In the genomic region with DNA sequence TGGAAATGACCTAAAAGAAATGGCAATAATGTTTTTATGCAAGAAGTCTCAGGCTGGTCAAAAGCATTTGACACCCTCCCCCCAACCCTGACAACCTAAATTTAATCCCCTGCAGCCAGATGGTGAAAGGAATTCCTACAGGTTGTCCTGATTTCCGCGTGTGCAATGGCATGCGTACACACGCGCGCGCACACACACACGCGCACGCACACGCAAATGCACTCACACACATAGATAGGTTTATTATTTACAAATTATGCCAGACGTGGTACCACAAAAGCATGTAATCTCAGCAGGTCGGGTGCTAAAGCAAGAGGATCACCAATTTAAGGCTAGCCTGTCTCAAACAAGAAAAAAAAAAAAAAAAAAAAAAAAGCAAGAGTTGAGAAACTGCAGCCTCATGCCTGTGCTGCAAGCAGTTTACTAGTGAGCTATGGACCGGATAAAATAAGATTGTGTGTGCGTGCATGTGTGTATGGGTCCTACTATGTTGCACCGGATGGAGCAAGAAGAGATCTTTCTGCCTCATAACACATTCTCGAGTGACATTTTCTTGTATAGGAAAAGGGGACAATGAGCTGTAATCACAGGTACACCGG, we compare ENCODE assay signal across 8 mouse cellular contexts. TPM values are rescaled to one million over a fixed set of nuclear protein-coding genes. Genes with fewer than 3 reads are reported as not detected.
DNase-seq lines count a peak whose midpoint lies in the region; ATAC-seq and TF ChIP-seq lines count a peak whose summit lies in the region.

No protein-coding gene starts in this region.

- TF ChIP-seq CTCF in liver, adult 2 months (IDR thresholded peaks at IDR 0.05; ENCODE audit: low read depth, low read length) = no peak
- TF ChIP-seq CTCF in bone marrow macrophage, adult 2 months (IDR thresholded peaks at IDR 0.05; ENCODE audit: low read depth, low read length) = no peak
- no peak for TF ChIP-seq CTCF in embryonic fibroblast, embryonic 13.5 days (IDR thresholded peaks at IDR 0.05; ENCODE audit: borderline replicate concordance, insufficient read depth, low read length)
- no peak for TF ChIP-seq CTCF in intestine, postnatal 0 days (IDR thresholded peaks at IDR 0.05; ENCODE audit: low read depth)

- H3K4me1 ChIP-seq in liver, adult 2 months (ENCODE audit: control insufficient read depth, insufficient read depth, low read length) = no peaks in the 10 kb centered on the region; the same call in 1 of the 2 replicates
- no peaks in the 10 kb centered on the region for H3K4me1 ChIP-seq in bone marrow macrophage, adult 2 months (ENCODE audit: control insufficient read depth, insufficient read depth, low read length)
- no peaks in the 10 kb centered on the region for H3K4me1 ChIP-seq in embryonic fibroblast, embryonic 13.5 days (ENCODE audit: control insufficient read depth, insufficient read depth, low read length)
- H3K4me1 ChIP-seq in intestine, postnatal 0 days (replicated peaks; ENCODE audit: control insufficient read depth, insufficient read depth, low read length) = no peaks in the 10 kb centered on the region

- H3K4me3 ChIP-seq in liver, adult 2 months (ENCODE audit: insufficient read depth, low read depth, low read length) = peak overlapping the region; percentile 98
- peak overlapping the region; percentile 68 for H3K4me3 ChIP-seq in bone marrow macrophage, adult 2 months (ENCODE audit: insufficient read depth, low read length)
- H3K4me3 ChIP-seq in embryonic fibroblast, embryonic 13.5 days (ENCODE audit: insufficient read depth, low read length) = peak overlapping the region; percentile 69
- H3K4me3 ChIP-seq in intestine, postnatal 0 days (ENCODE audit: low read depth, low read length) = peak overlapping the region; percentile 56

- no peaks in the 10 kb centered on the region; the same call in 1 of the 2 replicates for H3K79me2 ChIP-seq in liver, adult 2 months (ENCODE audit: control insufficient read depth, insufficient read depth, low read length)

- peak; percentile 67 for ATAC-seq in intestine, postnatal 0 days
- ATAC-seq in megakaryocyte progenitor cell, adult 5-6 weeks (replicated peaks; ENCODE audit: poor library complexity) = peak; percentile 54

- TF ChIP-seq POLR2A in liver, adult 2 months (IDR thresholded peaks at IDR 0.05; ENCODE audit: extremely low read depth, insufficient read depth, low read length) = no peak
- TF ChIP-seq POLR2A in bone marrow macrophage, adult 2 months (IDR thresholded peaks at IDR 0.05; ENCODE audit: borderline replicate concordance, low read depth, low read length) = no peak
- no peak for TF ChIP-seq POLR2A in embryonic fibroblast, embryonic 13.5 days (IDR thresholded peaks at IDR 0.05; ENCODE audit: low read depth, low read length)

- H3K9ac ChIP-seq in liver, adult 2 months (ENCODE audit: low read depth, low read length) = peak overlapping the region; percentile 83
- H3K9ac ChIP-seq in intestine, postnatal 0 days (ENCODE audit: low read depth, low read length) = peak overlapping the region; percentile 26; the same call in 1 of the 2 replicates

- H3K27me3 ChIP-seq in liver, adult 2 months (ENCODE audit: control insufficient read depth, insufficient read depth, low read length) = no peaks in the 10 kb centered on the region
- H3K27me3 ChIP-seq in intestine, postnatal 0 days (replicated peaks; ENCODE audit: control insufficient read depth, insufficient read depth, low read length) = no peaks in the 10 kb centered on the region

- H3K27ac ChIP-seq in liver, adult 2 months (replicated peaks; ENCODE audit: insufficient read depth, low read depth, low read length) = peak overlapping the region; percentile 93
- peak overlapping the region; percentile 65 for H3K27ac ChIP-seq in bone marrow macrophage, adult 2 months (ENCODE audit: insufficient read depth, low read depth, low read length)
- peak overlapping the region; percentile 77 for H3K27ac ChIP-seq in embryonic fibroblast, embryonic 13.5 days (ENCODE audit: insufficient read depth, low read length)
- H3K27ac ChIP-seq in intestine, postnatal 0 days (ENCODE audit: low read depth, low read length) = peak overlapping the region; percentile 71

- DNase-seq in liver, adult 2 months (ENCODE audit: extremely low read depth, low read depth, low spot score) = no peak
- no peak for DNase-seq in liver
- DNase-seq in Muller cell, postnatal 12 days (ENCODE audit: inconsistent ontology term) = no peak
- no peak for DNase-seq in adrenal gland, postnatal 4 days (ENCODE audit: low spot score in 2 of 2)

- H3K4me2 ChIP-seq in intestine, postnatal 0 days (replicated peaks; ENCODE audit: low read depth) = peak overlapping the region; percentile 60

- no peaks in the 10 kb centered on the region; the same call in 1 of the 2 replicates for H3K36me3 ChIP-seq in liver, adult 2 months (ENCODE audit: control insufficient read depth, insufficient read depth, low read length)
- H3K36me3 ChIP-seq in intestine, postnatal 0 days (ENCODE audit: control insufficient read depth, insufficient read depth) = no peaks in the 10 kb centered on the region

- under 1% methylated on average over 18 of the region's 18 CpGs for WGBS in liver, adult 2 months
- WGBS in intestine, postnatal 0 days = 29% methylated on average over 18 of the region's 18 CpGs

- H3K9me3 ChIP-seq in intestine, postnatal 0 days (ENCODE audit: control insufficient read depth) = no peaks in the 10 kb centered on the region

RNA-seq across cellular contexts. Expression of gene Utp14a, which starts 0.7 kb away (rescaled TPM):
- 6.4 and 6.7 TPM in 2 replicates for total RNA-seq in liver, adult 2 months (2014; rRNA removed)
- polyA plus RNA-seq in liver, adult 2 months (2012; rRNA removed) = 1.4 and 2.2 TPM in 2 replicates
- polyA plus RNA-seq in bone marrow macrophage, adult 2 months (2012; ENCODE audit: insufficient read depth, insufficient read length, missing spikeins) = 31.1 and 35.9 TPM in 2 replicates
- polyA plus RNA-seq in embryonic fibroblast, embryonic 13.5 days (2011; ENCODE audit: insufficient read length, low read depth, missing spikeins) = 26.9 and 29.3 TPM in 2 replicates
- polyA plus RNA-seq in intestine, postnatal 0 days (2015; fragmentation: Nextera tagmentation; extraction: Ambion mirVana) = 8.4 and 9.5 TPM in 2 replicates
- total RNA-seq in megakaryocyte progenitor cell, adult 5-6 weeks (2015) = 37.2 and 39.8 TPM in 2 replicates
- total RNA-seq in megakaryocyte progenitor cell, adult 5-6 weeks (2017) = 70.0 and 86.7 TPM in 2 replicates
- total RNA-seq in adrenal gland, postnatal 4 days (2021) = 10 to 100 TPM; 17.4 to 23.0 TPM

RNA-seq across cellular contexts. Expression of gene Zdhhc9, which starts 47.3 kb away (rescaled TPM):
- 36.2 and 46.2 TPM in 2 replicates for total RNA-seq in liver, adult 2 months (2014; rRNA removed)
- polyA plus RNA-seq in liver, adult 2 months (2012; rRNA removed) = 66.4 and 71.8 TPM in 2 replicates
- polyA plus RNA-seq in bone marrow macrophage, adult 2 months (2012; ENCODE audit: insufficient read depth, insufficient read length, missing spikeins) = 64.6 and 77.1 TPM in 2 replicates
- 53.6 and 53.8 TPM in 2 replicates for polyA plus RNA-seq in embryonic fibroblast, embryonic 13.5 days (2011; ENCODE audit: insufficient read length, low read depth, missing spikeins)
- 11.7 and 14.9 TPM in 2 replicates for polyA plus RNA-seq in intestine, postnatal 0 days (2015; fragmentation: Nextera tagmentation; extraction: Ambion mirVana)
- 33.7 and 38.3 TPM in 2 replicates for total RNA-seq in megakaryocyte progenitor cell, adult 5-6 weeks (2015)
- 6.2 and 9.2 TPM in 2 replicates for total RNA-seq in megakaryocyte progenitor cell, adult 5-6 weeks (2017)
- total RNA-seq in adrenal gland, postnatal 4 days (2021) = 10 to 100 TPM; 20.3 to 23.4 TPM
